Mouse (Mus musculus): Measurements from ENCODE around the gene Psma2. TPM values are rescaled to one million over a fixed set of nuclear protein-coding genes. Genes with fewer than 3 reads are reported as not detected.

Gene Psma2
- total RNA-seq (2017), result 78.3 and 103 TPM in 2 replicates

DNA sequence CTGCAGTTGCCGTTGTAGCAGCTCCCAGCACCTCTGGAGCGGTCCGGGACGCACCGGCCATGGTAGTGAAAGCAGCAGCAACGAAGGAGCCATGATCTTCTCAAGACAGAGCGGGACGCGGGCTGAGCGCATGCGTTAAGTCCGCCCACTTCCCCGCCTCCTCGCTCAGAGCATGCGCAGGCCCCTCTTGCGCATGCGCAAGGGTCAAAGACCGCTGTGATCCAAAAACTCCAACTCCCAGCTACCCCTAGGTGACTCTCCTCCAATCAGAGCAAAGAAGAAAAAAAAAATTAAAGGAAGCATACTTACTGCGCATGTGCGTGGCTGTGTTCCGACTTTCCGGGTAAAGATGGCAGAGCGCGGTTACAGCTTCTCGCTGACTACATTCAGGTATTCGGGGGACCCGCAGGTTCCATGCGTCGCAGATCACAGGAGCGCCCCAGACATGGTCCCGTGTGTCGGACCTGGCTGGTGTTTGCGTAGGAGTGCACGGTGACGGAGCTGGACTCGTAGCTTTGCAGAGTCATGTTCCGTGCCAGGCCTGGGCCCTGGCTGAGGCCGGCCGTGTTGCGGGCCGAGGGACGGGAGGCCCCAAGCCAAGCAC lies at the start of gene Psma2, which contains the start of gene Mrpl32:
Gene Psma2, plus strand, starts transcription at position 315 of the 604 bp plus-strand sequence.
Gene Mrpl32, minus strand, starts transcription at position 240 of the 604 bp plus-strand sequence.
- ATAC-seq (replicated peaks in 1 of 2; ENCODE audit: insufficient read depth in 1 of 2, low FRiP score in 2 of 2, low TSS enrichment in 1 of 2, low read depth in 1 of 2, poor library complexity in 2 of 2, severe bottlenecking in 2 of 2), result peak; percentile 98

DNA sequence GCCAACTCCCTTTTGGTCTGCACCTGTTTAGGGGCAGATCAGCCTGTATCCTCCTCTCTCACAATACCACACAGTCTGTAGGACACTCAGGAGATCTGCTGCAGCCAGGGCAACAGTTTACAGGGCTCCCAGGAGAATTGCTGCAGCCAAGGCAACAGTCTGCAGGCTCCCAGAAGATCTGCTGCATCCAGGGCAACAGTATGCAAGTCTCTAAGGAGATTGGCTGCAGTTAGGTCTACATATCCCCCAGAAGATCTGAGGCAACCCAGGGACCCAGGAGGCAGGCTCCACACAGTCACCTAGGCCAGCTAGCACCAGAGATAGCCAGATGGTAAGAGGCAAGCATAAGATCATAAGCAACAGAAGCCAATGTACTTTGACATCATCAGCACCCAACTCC lies 38.9 kb upstream of the Psma2 start:
- no peak for ATAC-seq (replicated peaks in 1 of 2; ENCODE audit: insufficient read depth in 1 of 2, low FRiP score in 2 of 2, low TSS enrichment in 1 of 2, low read depth in 1 of 2, poor library complexity in 2 of 2, severe bottlenecking in 2 of 2)

DNA sequence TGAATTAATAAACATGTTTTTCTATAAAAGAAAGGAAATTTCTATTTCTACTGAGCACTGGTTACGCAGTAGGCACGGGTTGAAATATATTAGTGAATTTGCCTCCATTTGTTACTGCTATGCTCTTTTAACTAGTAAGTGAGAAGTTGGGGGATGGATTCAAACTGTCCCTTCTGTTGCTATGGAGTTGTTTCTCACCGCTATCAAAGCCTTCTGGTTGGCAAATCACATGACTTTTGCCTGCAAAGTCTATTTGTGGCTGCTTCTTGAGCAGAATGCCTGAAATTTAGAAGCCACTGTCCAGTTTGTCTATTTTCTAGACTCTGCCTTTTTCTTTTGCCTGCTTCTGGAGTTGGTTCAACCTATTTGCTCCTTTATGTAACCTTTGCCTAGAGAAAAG lies 32.6 kb upstream of the Psma2 start:
- no peak for ATAC-seq (replicated peaks in 1 of 2; ENCODE audit: insufficient read depth in 1 of 2, low FRiP score in 2 of 2, low TSS enrichment in 1 of 2, low read depth in 1 of 2, poor library complexity in 2 of 2, severe bottlenecking in 2 of 2)

DNA sequence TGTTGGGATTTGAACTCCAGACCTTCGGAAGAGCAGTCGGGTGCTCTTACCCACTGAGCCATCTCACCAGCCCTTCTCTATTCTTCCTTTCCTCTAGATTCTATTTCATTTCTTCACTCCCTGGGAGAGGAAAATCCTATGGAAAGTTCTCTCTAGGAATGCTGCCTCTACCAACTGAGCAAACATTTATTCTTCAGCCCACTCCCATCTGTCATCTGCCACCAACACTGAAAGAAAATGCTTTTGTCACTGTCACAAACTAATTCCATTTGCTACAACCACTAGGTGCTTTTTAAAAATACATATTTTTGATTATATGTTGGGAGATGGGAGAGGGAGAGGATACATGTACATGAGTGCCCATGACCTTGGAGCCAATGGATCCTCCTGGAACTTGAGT lies 10.3 kb upstream of the Psma2 start:
- ATAC-seq (replicated peaks in 1 of 2; ENCODE audit: insufficient read depth in 1 of 2, low FRiP score in 2 of 2, low TSS enrichment in 1 of 2, low read depth in 1 of 2, poor library complexity in 2 of 2, severe bottlenecking in 2 of 2), result no peak

DNA sequence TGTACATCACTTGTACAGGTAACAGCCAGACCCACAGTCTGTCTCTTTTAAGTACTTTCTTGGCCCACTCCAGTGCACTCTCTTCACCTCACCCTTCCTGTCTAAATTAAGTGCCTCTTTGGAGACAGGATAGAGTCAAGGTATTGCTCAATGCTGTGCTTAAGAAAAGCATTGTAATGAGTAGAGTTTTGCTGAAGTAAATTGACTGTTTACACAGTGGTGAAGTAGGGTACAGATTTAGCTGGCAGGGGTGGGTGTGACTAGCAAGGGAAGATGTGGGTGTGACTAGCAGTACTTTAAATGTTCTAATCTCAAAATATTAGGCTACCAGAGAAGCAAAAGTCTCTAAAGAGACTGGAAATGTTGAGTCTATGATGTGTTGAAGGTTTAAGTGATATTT lies 5.4 kb upstream of the Psma2 start:
- ATAC-seq (replicated peaks in 1 of 2; ENCODE audit: insufficient read depth in 1 of 2, low FRiP score in 2 of 2, low TSS enrichment in 1 of 2, low read depth in 1 of 2, poor library complexity in 2 of 2, severe bottlenecking in 2 of 2), result no peak

DNA sequence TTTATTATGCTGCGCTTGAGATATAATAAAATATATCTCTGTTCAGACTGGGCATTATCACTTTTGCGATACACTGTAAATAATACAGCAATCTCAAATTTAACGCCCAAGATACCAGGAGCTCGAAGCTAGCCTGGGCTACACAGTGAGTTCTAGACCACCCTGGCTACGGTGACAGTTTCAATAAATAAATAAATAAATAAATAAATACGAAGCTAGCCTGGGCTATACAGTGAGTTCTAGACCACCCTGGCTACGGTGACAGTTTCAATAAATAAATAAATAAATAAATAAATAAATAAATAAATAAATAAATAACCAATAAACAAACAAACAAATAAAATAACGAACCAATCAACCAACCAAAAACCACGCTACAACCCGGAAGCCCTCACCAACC lies 577 bp upstream of the Psma2 start:
- no peak for ATAC-seq (replicated peaks in 1 of 2; ENCODE audit: insufficient read depth in 1 of 2, low FRiP score in 2 of 2, low TSS enrichment in 1 of 2, low read depth in 1 of 2, poor library complexity in 2 of 2, severe bottlenecking in 2 of 2)

DNA sequence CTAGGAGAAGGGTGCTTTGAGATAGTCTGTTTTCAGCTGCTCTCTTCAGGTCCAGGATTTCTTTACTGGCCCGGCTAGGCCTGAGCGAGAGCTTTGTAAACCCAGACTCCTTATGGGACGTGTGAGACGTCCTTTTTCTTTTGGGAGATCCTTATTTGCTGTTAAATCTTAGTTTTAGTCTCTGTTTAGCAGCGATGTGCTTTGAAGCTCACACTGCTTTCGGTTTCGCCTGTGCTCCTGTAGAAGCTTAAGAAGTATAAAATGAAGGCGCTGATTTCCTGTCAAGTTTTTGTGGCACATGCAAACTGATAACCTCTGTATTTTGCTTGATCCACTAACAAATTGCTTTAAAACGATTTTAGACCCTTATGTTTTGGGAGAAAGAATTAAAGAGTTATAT lies 513 bp downstream of the Psma2 start:
- peak in 1 of 2 experiments; percentile 18; a peak in 1 of 4 replicates for ATAC-seq (replicated peaks in 1 of 2; ENCODE audit: insufficient read depth in 1 of 2, low FRiP score in 2 of 2, low TSS enrichment in 1 of 2, low read depth in 1 of 2, poor library complexity in 2 of 2, severe bottlenecking in 2 of 2)

DNA sequence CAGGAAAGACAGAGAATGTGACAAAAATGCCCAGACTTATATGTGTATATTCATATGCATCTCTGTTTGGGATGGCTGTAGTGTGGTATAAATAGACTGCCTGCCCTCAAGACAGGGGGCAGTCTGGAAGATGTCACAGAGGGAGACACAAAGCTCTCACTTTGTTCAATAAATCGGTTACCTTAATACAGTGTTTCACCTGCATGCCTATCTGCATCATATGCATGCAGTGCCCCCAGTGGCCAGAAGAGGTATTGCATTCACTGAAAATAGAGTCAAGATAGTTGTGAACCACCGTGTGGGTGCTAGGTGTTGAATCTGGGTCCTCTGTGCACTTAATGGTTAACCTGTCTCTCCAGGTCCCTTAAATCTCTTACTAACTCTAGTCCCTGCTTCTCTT lies 5.7 kb downstream of the Psma2 start:
- ATAC-seq (replicated peaks in 1 of 2; ENCODE audit: insufficient read depth in 1 of 2, low FRiP score in 2 of 2, low TSS enrichment in 1 of 2, low read depth in 1 of 2, poor library complexity in 2 of 2, severe bottlenecking in 2 of 2), result peak; percentile 81 to 95

DNA sequence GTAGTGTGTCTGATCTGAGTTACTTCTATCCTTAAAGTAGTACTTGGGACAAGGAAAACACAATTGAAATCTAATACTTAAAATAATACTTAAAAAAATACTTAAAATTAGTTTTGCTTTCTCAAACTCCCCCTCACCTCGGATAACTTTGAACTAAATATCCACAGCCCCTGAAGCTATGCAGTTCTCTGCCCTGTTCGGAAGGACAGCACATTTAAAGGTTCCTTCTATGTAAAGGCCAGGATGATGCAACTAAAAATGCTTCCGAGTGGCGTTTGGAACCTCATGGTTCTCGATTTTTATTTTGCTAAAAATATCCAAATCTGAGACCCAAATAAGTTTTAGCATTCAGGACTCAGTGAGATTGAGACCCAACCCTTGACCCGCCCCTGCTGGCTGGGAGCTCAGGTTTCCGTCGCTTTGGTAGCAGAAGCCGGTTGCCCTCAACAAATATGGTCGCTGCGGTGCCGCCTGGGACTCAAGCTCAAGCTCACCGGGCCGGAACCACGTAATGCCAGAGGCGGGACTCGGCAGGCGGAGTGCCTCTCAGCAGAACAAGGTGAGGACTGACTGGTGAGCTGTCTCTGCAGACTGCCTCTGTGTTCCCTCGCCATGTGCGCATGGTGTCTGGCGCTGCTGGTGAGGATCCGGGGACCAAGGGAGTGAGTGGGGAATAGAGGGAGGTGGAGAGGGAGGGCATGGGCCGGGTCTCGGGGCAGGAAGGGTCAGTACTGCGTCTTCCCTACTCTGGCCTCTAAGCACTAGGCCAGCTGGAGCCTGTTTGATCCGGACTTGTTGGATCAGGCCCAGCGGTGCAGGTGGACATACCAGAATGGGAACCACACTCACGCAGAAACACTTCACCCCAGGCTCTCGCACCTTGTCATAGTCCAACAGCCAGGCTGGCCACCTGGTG lies 16.9 kb downstream of the Psma2 start, which contains the start of gene AW209491:
Gene AW209491, plus strand, starts transcription at position 429 of the 916 bp plus-strand sequence.
- peak; percentile 99 to 100 for ATAC-seq (replicated peaks in 1 of 2; ENCODE audit: insufficient read depth in 1 of 2, low FRiP score in 2 of 2, low TSS enrichment in 1 of 2, low read depth in 1 of 2, poor library complexity in 2 of 2, severe bottlenecking in 2 of 2)

DNA sequence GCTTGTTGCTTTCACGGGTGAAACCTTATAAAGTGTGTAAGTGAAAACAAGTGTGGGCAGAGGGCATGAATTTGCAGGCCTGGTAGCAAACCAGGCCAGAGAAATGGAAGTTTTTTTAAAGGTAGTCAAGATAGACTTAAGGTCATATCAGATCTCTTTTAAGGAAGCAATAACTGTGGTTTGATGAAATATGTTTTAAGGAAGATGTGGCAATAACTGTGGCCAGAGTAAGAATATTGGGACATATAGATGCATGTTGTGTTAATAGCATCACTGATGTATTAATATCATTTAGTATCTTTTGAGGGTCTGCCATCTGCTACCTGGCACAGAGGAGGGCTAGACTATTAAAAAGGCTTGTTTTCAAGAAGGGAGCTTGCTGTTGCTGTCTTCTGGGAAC lies 27.0 kb downstream of the Psma2 start:
- ATAC-seq (replicated peaks in 1 of 2; ENCODE audit: insufficient read depth in 1 of 2, low FRiP score in 2 of 2, low TSS enrichment in 1 of 2, low read depth in 1 of 2, poor library complexity in 2 of 2, severe bottlenecking in 2 of 2), result peak; percentile 46 to 66; a peak in 3 of 4 replicates

DNA sequence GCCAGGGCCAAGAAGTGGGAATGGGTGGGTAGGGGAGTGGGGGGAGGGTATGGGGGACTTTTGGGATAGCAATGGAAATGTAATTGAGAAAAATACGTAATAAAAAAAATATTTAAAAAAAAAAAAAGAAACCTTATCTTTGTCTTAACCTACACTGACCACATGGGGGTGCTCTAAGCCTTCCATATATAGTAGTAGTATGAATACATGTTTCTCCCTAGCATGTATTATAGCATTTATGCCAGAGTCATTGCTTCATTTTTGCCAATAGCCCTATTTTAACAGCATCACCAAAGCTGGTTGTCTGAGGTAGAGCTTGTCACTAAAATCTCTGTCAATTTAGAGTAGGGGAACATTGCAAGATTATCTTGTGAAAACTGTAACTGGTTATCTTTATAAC lies 36.3 kb downstream of the Psma2 start:
- ATAC-seq (replicated peaks in 1 of 2; ENCODE audit: insufficient read depth in 1 of 2, low FRiP score in 2 of 2, low TSS enrichment in 1 of 2, low read depth in 1 of 2, poor library complexity in 2 of 2, severe bottlenecking in 2 of 2), result peak; percentile 68 to 83; a peak in 3 of 4 replicates

DNA sequence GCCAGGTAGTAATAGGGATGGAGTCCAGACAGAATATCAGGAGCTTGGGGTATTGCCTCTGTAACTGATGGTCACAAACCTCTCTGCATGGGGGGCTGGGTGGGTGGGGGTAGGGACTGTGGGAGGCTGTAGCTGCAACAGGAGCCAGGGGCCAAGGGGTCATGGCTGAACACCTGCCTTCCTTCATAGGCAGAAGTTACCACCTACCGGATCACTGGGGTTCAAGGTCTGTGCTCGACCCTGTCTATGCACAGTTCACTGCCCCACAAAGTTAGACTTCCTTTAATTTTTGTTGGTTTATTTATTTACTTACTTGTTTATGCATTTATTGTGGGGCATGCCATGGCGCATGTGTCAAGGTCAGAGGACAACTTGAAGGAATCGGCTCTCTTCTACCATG lies 54.1 kb downstream of the Psma2 start:
- no peak for ATAC-seq (replicated peaks in 1 of 2; ENCODE audit: insufficient read depth in 1 of 2, low FRiP score in 2 of 2, low TSS enrichment in 1 of 2, low read depth in 1 of 2, poor library complexity in 2 of 2, severe bottlenecking in 2 of 2)

DNA sequence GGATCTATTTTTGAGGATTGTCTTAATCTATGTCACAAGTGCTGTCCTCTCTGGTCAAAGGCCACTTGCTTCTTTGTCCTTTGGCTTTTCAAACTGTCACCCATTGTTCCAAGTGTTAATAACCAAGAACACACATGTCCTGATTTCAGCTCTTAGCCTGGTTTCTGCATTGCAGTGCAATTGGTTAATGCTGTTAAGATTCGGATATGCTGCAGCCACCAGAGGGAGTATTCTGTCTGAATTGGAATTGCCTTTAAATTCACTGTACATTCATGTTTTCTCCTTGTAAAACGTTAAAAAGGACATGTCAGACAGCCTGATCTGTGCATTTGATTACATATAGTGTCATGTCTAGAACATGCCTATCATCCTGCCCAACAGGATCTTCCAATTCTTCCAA lies 57.3 kb downstream of the Psma2 start:
- no peak for ATAC-seq (replicated peaks in 1 of 2; ENCODE audit: insufficient read depth in 1 of 2, low FRiP score in 2 of 2, low TSS enrichment in 1 of 2, low read depth in 1 of 2, poor library complexity in 2 of 2, severe bottlenecking in 2 of 2)

DNA sequence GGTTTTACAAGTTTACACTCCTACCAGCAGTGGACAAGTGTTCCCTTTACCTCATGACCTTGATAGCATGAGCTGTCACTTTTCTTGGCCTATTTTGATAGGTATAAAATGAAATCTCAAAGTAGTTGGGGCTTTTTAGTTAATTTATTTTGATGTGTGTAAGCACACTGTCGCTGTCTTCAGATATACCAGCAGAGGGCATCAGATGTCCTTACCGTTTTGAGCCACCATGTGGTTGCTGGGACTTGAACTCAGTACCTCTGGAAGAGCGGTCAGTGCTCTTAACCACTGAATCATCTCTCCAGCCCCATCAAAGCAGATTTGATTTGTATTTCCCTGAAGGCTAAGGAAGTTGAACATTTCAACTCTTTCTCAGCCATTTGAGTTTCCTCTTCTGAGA lies 75.9 kb downstream of the Psma2 start:
- ATAC-seq (replicated peaks in 1 of 2; ENCODE audit: insufficient read depth in 1 of 2, low FRiP score in 2 of 2, low TSS enrichment in 1 of 2, low read depth in 1 of 2, poor library complexity in 2 of 2, severe bottlenecking in 2 of 2), result no peak

DNA sequence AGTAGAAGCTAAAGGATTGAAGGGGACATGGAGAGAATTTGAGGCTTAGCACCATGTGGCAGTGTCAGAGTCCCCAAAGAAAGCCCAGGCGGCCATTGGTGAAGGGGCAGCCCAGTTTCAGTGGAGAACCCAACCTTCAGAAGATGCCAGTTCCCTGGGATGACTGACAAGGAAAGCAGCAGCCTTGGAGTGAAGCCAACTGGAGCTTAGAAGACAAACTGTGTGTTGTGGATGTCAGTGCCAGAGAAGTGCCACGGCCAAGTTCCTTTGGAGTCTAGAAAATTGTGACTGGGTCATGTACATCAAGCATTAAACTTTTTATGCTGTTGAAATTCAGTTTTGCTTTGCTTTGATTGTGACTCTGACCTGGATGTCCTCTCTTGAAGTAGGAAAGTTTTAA lies 103.8 kb downstream of the Psma2 start:
- ATAC-seq (replicated peaks in 1 of 2; ENCODE audit: insufficient read depth in 1 of 2, low FRiP score in 2 of 2, low TSS enrichment in 1 of 2, low read depth in 1 of 2, poor library complexity in 2 of 2, severe bottlenecking in 2 of 2), result no peak

DNA sequence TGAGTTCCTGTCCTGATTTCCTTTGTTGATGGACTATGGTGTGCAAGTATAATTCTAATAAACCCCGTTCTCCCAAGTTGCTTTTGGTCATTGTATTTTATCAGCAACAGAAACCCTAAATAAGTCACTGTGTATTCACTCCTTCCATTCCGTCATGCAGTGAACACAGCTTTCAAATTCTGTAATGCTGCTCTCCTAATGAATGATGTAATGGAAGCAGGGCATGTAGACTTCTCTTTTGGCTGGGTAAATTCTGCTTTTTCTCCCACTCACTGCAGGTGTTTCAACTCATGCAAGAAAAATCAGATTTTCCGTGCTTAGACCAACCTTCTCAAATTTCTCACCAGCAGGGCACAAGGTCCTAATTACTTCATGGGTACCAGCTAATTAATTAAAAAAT lies 104.7 kb downstream of the Psma2 start:
- ATAC-seq (replicated peaks in 1 of 2; ENCODE audit: insufficient read depth in 1 of 2, low FRiP score in 2 of 2, low TSS enrichment in 1 of 2, low read depth in 1 of 2, poor library complexity in 2 of 2, severe bottlenecking in 2 of 2), result no peak
